Mouse (Mus musculus) cortical plate, adult 2 months (tissue): ENCODE measurements around the gene Rps16.

Source experiments
- CTCF ChIP-seq: fragments of 200-500 bp; IDR thresholded peaks from 2 replicates; pipeline ENCODE4 v1.5.1; 2011; ENCODE audit warnings: mild to moderate bottlenecking, control low read depth, low read length; ENCODE audit not compliant: insufficient read depth; ENCODE audit errors: extremely low read depth
- POLR2A ChIP-seq: fragments of 200-500 bp; IDR thresholded peaks from 2 replicates; pipeline ENCODE4 v1.6.1; 2011; ENCODE audit warnings: mild to moderate bottlenecking, low read length, control low read depth; ENCODE audit not compliant: insufficient read depth; ENCODE audit errors: extremely low read depth

DNA sequence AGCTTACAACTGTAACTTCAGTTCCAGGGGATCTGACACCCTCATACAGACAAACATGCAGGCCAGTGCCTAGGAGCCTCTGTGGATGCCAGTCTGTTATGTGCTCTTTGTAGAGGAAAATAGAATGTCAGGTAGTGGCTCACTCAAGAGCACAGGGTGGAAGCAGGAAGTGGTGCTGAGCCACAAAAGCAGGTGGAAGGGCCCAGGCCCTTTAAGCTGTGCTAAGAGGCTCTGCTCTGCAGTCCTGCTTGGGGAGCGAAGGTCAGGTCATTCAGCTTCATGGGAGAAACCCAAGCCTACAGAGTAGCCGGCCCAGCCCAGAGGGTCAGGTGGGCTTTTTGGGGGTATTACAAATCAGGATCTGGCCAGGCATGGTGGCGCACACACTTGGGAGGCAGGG, 4.8 kb downstream of the Rps16 start:
- TF ChIP-seq POLR2A (no peak), CTCF (no peak)
